Mouse (Mus musculus) stomach, postnatal 0 days (tissue): ENCODE measurements around the gene Gm4846.
"Not testable (repeated sequence)": the region's sequence is repeated elsewhere in the genome, so short reads cannot be mapped to it uniquely, and the experiment has no call there.

ENCODE experiments used
- CTCF ChIP-seq: IDR thresholded peaks from 2 replicates; pipeline ENCODE4 v1.5.1; 2016; ENCODE audit warnings: antibody characterized with exemption, low read depth, mild to moderate bottlenecking, moderate library complexity
- EP300 ChIP-seq: optimal IDR thresholded peaks from 2 replicates; pipeline ENCODE3; 2016; ENCODE audit warnings: antibody characterized with exemption

DNA sequence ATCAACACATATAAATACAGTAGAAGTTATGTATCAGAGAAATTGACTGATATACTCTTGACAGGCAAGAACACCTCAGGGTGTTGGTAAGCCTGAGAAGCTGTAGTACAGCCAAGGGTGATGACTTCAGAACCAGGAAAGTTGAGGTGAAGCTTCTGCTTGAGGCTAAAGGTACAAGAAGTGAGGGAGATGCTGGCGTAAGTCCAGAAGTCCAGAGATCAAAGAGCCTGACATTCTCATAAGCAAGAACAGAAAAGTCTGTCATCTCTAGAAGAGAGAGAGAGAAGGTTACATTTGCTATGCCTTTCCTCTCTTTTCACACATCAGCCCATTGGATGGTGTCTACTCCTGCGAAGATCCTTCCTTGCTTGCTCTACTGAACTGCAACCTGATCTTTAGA is 6.8 kb upstream of the Gm4846 start:
- TF ChIP-seq CTCF, EP300: not testable (repeated sequence)
